Mouse (Mus musculus) liver, embryonic 14.5 days (tissue): ENCODE results near the gene Uncx. TPM values are rescaled to one million over a fixed set of nuclear protein-coding genes. Genes with fewer than 3 reads are reported as not detected.

Experiments used
- ATAC-seq: fragments of 200-750 bp; cut with Nextera tagmentation; 2 replicates; pipeline ENCODE4 v1.8.0; 2017; ENCODE audit warnings: moderate number of reproducible peaks, mild to moderate bottlenecking, moderate library complexity; ENCODE audit not compliant: insufficient read depth
- DNase-seq, 3 experiments: peaks; one replicate each; pipeline ENCODE4 v3.0.0-alpha.2; 2012 to 2013; ENCODE audit warnings: low read depth in 3 of 3, low spot score in 3 of 3
- H3K27ac ChIP-seq: fragments of 300-500 bp; sonication (generic); 2 replicates; pipeline ENCODE4 v1.5.1; 2014; ENCODE audit warnings: moderate library complexity, mild to moderate bottlenecking, control low read depth, inconsistent platforms
- H3K27me3 ChIP-seq: fragments of 300-500 bp; sonication (generic); 2 replicates; pipeline ENCODE4 v1.6.1; 2014; ENCODE audit warnings: mild to moderate bottlenecking, low read length, moderate library complexity; ENCODE audit not compliant: control insufficient read depth, insufficient read depth
- H3K36me3 ChIP-seq: fragments of 300-500 bp; sonication (generic); replicated peaks from 2 replicates; pipeline ENCODE4 v1.6.1; 2014; ENCODE audit warnings: low read depth; ENCODE audit not compliant: control insufficient read depth, insufficient read depth
- H3K4me1 ChIP-seq, 2 experiments: fragments of 200-500 bp in 1 of 2; fragments of 300-500 bp in 1 of 2; sonication (generic) in 1 of 2; replicated peaks; 2 replicates each; pipeline ENCODE4 v1.6.1; 2012 to 2014; ENCODE audit warnings: antibody characterized with exemption in 1 of 2, inconsistent platforms in 1 of 2, low read length in 1 of 2; ENCODE audit not compliant: control insufficient read depth in 2 of 2, insufficient read depth in 2 of 2
- H3K4me2 ChIP-seq: fragments of 300-500 bp; sonication (generic); 2 replicates; pipeline ENCODE4 v1.6.1; 2014; ENCODE audit warnings: low read depth, mild to moderate bottlenecking, control low read depth, moderate library complexity
- H3K4me3 ChIP-seq, 2 experiments: fragments of 200-500 bp in 1 of 2; fragments of 300-500 bp in 1 of 2; sonication (generic) in 1 of 2; 2 replicates each; pipeline ENCODE4 v1.5.1; 2012 to 2014; ENCODE audit warnings: low read depth in 2 of 2, low read length in 2 of 2, mild to moderate bottlenecking in 2 of 2, control low read depth in 1 of 2, inconsistent platforms in 1 of 2, moderate library complexity in 1 of 2; ENCODE audit not compliant: insufficient read depth in 1 of 2
- H3K9ac ChIP-seq: fragments of 300-500 bp; sonication (generic); replicated peaks from 2 replicates; pipeline ENCODE4 v1.6.1; 2014; ENCODE audit warnings: mild to moderate bottlenecking, control low read depth, moderate library complexity
- H3K9me3 ChIP-seq: fragments of 300-500 bp; sonication (generic); 2 replicates; pipeline ENCODE4 v1.6.1; 2016; ENCODE audit warnings: low read length, mixed read lengths; ENCODE audit not compliant: control insufficient read depth
- CTCF ChIP-seq: IDR thresholded peaks from 2 replicates; pipeline ENCODE4 v1.5.1; 2016; ENCODE audit warnings: antibody characterized with exemption, low read depth, control low read depth
- EP300 ChIP-seq: IDR thresholded peaks from 2 replicates; pipeline ENCODE4 v1.6.1; 2016; ENCODE audit warnings: antibody characterized with exemption, low read depth
- WGBS: fragments of 180-500 bp; shearing (Covaris S2); extraction: QIAGEN DNeasy Blood & Tissue Kit; methylation state at CpG from one replicate; pipeline ENCODE4 v1.1.7; 2014; ENCODE audit not compliant: insufficient replicate concordance; 5-methylcytosine and 5-hydroxymethylcytosine counted together
- polyA plus RNA-seq, 2 experiments: library from polyadenylated mRNA; depleted of rRNA in 1 of 2; stranded (reverse) in 1 of 2; unstranded in 1 of 2; fragments of >200 nt; fragmentation: Nextera tagmentation in 1 of 2; extraction: Ambion mirVana in 1 of 2; gene quantifications; 2 replicates each; pipeline versions ENCODE4 v1.2.1 to v1.2.3; 2012 to 2014

The Uncx gene
- polyA plus RNA-seq (2012; rRNA removed) (0.05 TPM in 1 of 2 replicates, not detected in the other), polyA plus RNA-seq (2014; fragmentation: Nextera tagmentation; extraction: Ambion mirVana) (not detected in 2 replicates)

DNA sequence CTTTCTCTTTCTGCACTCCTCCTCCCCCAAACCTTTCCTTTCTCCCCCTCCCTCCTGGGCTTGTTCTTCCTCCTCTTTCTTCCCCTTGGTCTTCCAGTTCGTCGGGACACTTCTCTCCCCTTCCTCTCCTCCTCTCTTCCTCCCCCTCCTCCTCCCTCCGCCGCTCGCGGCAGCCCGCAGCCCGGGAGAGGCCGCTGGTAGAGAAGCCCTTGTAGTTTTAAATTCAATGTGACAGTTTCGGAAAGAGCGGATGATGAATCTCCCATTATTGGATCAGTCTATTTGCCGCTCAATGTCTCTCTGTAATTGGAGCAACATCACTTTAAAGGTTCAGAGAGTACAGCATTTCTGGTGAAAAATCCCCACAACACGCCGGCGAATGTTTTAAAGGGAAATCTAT, at the start of gene Uncx:
Gene Uncx (plus strand): TSS at position 281 of the 400 bp plus-strand sequence.
- no peak within 1 kb of the TSS for H3K4me2 ChIP-seq
- H3K36me3 ChIP-seq, result no peaks in the 10 kb centered on the region
- no peak for ATAC-seq
- H3K27me3 ChIP-seq, result peaks cover 98% of the 10 kb centered on the region
- H3K4me3 ChIP-seq, result no peak within 1 kb of the TSS
- H3K4me1 ChIP-seq, result no peaks in the 10 kb centered on the region
- DNase-seq, result no peak
- no peak within 1 kb of the TSS for H3K9ac ChIP-seq
- under 1% methylated on average over 15 of the region's 15 CpGs for WGBS
- TF ChIP-seq CTCF (no peak), EP300 (no peak)
- H3K27ac ChIP-seq, result no peak within 1 kb of the TSS
- H3K9me3 ChIP-seq, result no peaks in the 10 kb centered on the region

DNA sequence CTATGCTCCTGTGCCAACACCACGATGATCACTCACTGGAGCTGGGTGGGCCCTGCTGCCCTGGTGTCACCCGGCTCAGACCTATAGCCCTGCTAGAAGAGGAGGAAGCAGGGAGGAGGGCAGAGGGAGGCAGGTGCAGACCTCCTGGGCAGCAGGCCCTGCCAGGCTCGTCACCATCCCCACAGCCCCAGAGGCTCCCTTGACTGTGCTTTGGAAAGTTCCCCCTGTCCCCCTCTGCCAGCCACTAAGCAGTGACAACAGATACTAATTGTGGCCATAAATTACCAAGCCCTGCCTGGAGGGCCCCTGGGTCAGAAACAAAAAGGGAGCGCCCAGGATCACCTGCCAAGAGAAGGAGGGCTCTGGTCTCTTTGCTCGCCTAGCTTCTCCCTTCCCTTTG, 49.6 kb upstream of the Uncx start:
- H3K4me1 ChIP-seq, result no peaks in the 10 kb centered on the region
- ATAC-seq (no peak), DNase-seq (no peak)
- H3K4me3 ChIP-seq, result no peak overlapping the region
- WGBS, result 46% methylated on average over 5 of the region's 5 CpGs
- H3K27ac ChIP-seq, result no peak overlapping the region
- no peak overlapping the region for H3K9ac ChIP-seq
- no peaks in the 10 kb centered on the region for H3K9me3 ChIP-seq
- no peaks in the 10 kb centered on the region; the same call in 1 of the 2 replicates for H3K27me3 ChIP-seq
- TF ChIP-seq CTCF (no peak), EP300 (no peak)
- no peak overlapping the region for H3K4me2 ChIP-seq
- no peaks in the 10 kb centered on the region for H3K36me3 ChIP-seq

DNA sequence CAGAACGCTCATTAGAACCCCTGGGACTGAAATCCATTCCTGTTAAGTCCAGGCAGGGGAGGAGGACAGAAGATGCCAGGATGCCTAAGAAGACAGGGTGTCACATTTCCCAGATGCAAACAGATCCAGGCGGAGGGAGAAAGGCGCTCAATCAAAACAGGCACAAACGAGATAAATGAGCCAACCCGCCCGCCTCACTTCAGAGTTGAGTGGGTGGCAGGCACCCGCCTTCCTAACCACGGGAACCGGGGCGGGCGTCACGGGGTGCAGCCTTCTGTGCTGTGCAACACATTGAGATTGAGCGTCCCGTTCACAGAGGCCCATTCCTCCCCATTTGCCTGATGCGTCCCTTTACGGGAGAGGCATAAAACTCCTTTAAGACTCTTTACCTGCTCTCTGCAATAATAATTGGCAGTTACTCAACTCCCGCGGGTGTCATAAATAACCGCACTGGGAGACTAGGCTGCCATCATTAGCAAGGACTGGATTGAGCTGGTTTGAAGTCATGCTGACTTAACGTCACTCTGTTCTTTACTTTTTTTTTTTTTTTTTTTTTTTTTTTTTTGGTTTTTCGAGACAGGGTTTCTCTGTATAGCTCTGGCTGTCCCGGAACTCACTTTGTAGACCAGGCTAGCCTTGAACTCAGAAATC, 48.1 kb upstream of the Uncx start:
- no peak overlapping the region for H3K4me3 ChIP-seq
- H3K9me3 ChIP-seq, result no peaks in the 10 kb centered on the region
- DNase-seq (no peak), ATAC-seq (no peak)
- no peak for TF ChIP-seq EP300
- TF ChIP-seq CTCF, result no peak
- H3K27me3 ChIP-seq, result no peaks in the 10 kb centered on the region; the same call in 1 of the 2 replicates
- WGBS, result 34% methylated on average over 21 of the region's 22 CpGs
- H3K27ac ChIP-seq, result no peak overlapping the region
- no peak overlapping the region for H3K9ac ChIP-seq
- no peak overlapping the region for H3K4me2 ChIP-seq
- H3K36me3 ChIP-seq, result no peaks in the 10 kb centered on the region
- no peaks in the 10 kb centered on the region for H3K4me1 ChIP-seq

DNA sequence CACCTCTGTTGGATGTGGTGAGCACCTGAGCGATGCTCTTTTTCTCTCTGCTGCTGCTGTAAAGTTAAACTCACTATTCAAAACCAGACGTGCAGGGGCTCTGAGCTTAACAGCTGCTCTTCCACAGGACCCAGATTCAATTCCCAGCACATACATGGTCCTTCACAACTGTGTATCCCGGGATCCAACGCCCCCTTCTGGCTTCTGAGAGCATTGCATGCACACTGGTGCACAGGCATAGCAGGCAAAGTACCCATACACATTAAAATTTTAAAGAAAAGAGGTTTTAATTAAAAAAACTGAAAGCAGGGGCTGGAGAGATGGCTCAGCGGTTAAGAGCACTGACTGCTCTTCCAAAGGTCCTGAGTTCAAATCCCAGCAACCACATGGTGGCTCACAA, 46.4 kb upstream of the Uncx start:
- no peak for ATAC-seq
- Histone ChIP-seq H3K4me1 (no peaks in the 10 kb centered on the region), H3K4me2 (no peak overlapping the region), H3K36me3 (no peaks in the 10 kb centered on the region), H3K4me3 (no peak overlapping the region), H3K27me3 (no peaks in the 10 kb centered on the region; the same call in 1 of the 2 replicates), H3K9ac (no peak overlapping the region), H3K27ac (no peak overlapping the region), H3K9me3 (no peaks in the 10 kb centered on the region)
- DNase-seq, result no peak
- WGBS, result 38% methylated on average over 5 of the region's 5 CpGs
- TF ChIP-seq CTCF (peak; percentile 50), EP300 (no peak)

DNA sequence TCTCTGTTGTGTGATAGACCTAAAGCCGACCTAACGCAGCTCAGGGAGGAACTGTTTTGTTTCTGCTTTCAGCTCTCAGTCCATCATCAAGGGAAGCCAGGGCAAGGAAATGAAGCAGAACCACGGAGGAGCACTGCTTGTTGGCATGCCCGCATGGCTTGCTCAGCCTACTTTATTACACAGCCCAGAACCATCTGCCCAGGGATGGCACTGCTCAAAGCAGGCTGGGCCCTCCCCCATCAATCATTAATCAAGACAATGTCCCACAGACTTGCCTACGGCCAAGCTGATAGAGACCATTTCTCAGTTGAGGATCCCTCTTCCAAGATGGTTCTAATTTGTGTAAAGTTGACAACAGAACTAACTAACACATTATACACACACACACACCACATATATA, 44.5 kb upstream of the Uncx start:
- Histone ChIP-seq H3K9ac (no peak overlapping the region), H3K36me3 (no peaks in the 10 kb centered on the region), H3K27me3 (no peaks in the 10 kb centered on the region; the same call in 1 of the 2 replicates), H3K27ac (no peak overlapping the region), H3K4me2 (no peak overlapping the region), H3K4me3 (no peak overlapping the region), H3K4me1 (no peaks in the 10 kb centered on the region), H3K9me3 (no peaks in the 10 kb centered on the region)
- DNase-seq (no peak), ATAC-seq (no peak)
- TF ChIP-seq EP300, result no peak
- no peak for TF ChIP-seq CTCF
- 30% methylated on average over 5 of the region's 5 CpGs for WGBS
